Mouse (Mus musculus): ENCODE measurements at regions not wholly inside any gene's neighbourhood (a gene's known extent, or its start where the extent isn't known, plus 50 kb on each side); places are given as distances from the start of the nearest gene placed in this dataset.

DNA sequence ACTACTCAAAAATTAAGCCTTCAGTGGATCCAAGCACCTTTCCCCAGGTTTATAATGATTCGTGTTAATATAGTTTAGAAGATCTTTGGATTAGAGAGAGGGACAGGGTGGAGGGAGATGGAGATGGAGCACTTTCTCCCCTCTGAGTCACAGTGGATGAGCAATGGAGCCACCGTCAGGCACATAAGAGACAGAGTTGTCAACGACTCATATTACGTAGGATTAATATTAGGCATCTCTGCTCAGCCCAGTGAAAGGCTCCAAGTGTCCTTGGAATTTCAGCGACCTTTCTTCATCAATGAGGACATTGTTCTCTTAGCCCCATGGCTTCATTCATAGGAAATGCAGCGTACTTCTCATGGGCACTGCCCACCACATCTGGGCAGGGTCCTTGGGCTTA, 270.4 kb downstream of the Plpp3 start:
- 76% methylated on average over 6 of the region's 6 CpGs for WGBS
- no peak for ATAC-seq (ENCODE audit: low FRiP score)
- no peak for DNase-seq (ENCODE audit: low spot score)
- H3K9me3 ChIP-seq (ENCODE audit: control insufficient read depth, low read length), result no peaks in the 10 kb centered on the region
- H3K9ac ChIP-seq, result no peak overlapping the region
- H3K27me3 ChIP-seq (ENCODE audit: control insufficient read depth, insufficient read depth, low read length), result no peaks in the 10 kb centered on the region
- no peak overlapping the region for H3K4me3 ChIP-seq (replicated peaks; ENCODE audit: low read length)
- no peaks in the 10 kb centered on the region for H3K36me3 ChIP-seq (replicated peaks; ENCODE audit: control insufficient read depth, insufficient read depth)
- no peaks in the 10 kb centered on the region for H3K4me1 ChIP-seq (replicated peaks; ENCODE audit: control insufficient read depth, insufficient read depth, low read length)
- H3K4me2 ChIP-seq (replicated peaks), result no peak overlapping the region
- no peak overlapping the region for H3K27ac ChIP-seq

- Histone ChIP-seq H3K9me3 (ENCODE audit: control insufficient read depth, low read length) (no peaks in the 10 kb centered on the region), H3K36me3 (replicated peaks; ENCODE audit: control insufficient read depth, insufficient read depth) (no peaks in the 10 kb centered on the region), H3K9ac (no peak overlapping the region), H3K4me3 (replicated peaks; ENCODE audit: low read length) (no peak overlapping the region), H3K4me1 (replicated peaks; ENCODE audit: control insufficient read depth, insufficient read depth, low read length) (no peaks in the 10 kb centered on the region), H3K27ac (no peak overlapping the region), H3K4me2 (replicated peaks) (no peak overlapping the region), H3K27me3 (ENCODE audit: control insufficient read depth, insufficient read depth, low read length) (no peaks in the 10 kb centered on the region)
- 92% methylated on average over 6 of the region's 6 CpGs for WGBS
- ATAC-seq (ENCODE audit: low FRiP score) (no peak), DNase-seq (ENCODE audit: low spot score) (no peak)
These were observed 272.4 kb downstream of the Plpp3 start for GRCm38 (mm10) chr4:105429381-105430100.

DNA sequence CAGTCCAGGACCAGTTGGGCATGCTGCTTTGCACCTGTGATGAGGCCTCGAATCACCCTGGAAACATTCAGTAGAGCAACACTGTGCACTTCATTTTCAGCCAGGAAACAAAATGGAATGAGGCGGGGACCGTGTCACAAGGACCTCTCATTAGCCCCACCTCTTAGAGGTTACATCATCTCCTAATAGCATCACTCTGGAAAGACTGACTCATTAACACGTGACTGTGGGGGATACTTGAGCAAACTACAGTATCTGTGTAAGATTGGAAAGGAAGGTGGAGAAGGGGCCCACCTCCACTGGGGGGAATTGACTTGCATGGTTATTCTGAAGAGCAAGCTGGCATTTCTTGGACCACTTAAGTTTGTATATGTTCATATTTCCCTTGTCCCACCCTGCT, 275.3 kb downstream of the Plpp3 start:
- ATAC-seq (ENCODE audit: low FRiP score) (no peak), DNase-seq (ENCODE audit: low spot score) (no peak)
- no peak overlapping the region for H3K4me3 ChIP-seq (replicated peaks; ENCODE audit: low read length)
- WGBS, result 90% methylated on average over 4 of the region's 4 CpGs
- H3K36me3 ChIP-seq (replicated peaks; ENCODE audit: control insufficient read depth, insufficient read depth), result no peaks in the 10 kb centered on the region
- no peaks in the 10 kb centered on the region for H3K9me3 ChIP-seq (ENCODE audit: control insufficient read depth, low read length)
- no peaks in the 10 kb centered on the region for H3K27me3 ChIP-seq (ENCODE audit: control insufficient read depth, insufficient read depth, low read length)
- H3K9ac ChIP-seq, result no peak overlapping the region
- no peak overlapping the region for H3K4me2 ChIP-seq (replicated peaks)
- no peak overlapping the region for H3K27ac ChIP-seq
- no peaks in the 10 kb centered on the region for H3K4me1 ChIP-seq (replicated peaks; ENCODE audit: control insufficient read depth, insufficient read depth, low read length)

DNA sequence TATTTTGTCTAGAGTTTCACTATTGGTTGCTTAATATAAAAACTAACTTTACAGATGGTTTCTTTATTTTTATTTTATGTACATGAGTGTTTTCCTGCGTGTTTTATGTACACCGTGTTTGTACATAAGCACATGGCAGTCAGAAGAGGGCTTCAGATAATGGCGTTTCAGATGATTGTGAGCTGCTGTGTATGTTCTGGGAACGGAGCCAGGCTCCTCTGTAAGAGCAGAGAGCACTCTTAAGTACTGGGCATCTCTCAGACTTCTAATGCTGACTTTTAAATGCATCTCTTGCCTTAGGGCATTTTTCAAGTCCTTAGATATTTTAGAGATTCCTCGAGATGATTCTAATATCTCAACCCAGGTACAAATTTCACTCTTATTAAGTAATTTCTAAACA, 280.0 kb downstream of the Plpp3 start:
- Histone ChIP-seq H3K27ac (no peak overlapping the region), H3K9ac (no peak overlapping the region), H3K4me3 (replicated peaks; ENCODE audit: low read length) (no peak overlapping the region), H3K4me2 (replicated peaks) (no peak overlapping the region), H3K4me1 (replicated peaks; ENCODE audit: control insufficient read depth, insufficient read depth, low read length) (no peaks in the 10 kb centered on the region), H3K9me3 (ENCODE audit: control insufficient read depth, low read length) (no peaks in the 10 kb centered on the region), H3K36me3 (replicated peaks; ENCODE audit: control insufficient read depth, insufficient read depth) (no peaks in the 10 kb centered on the region), H3K27me3 (ENCODE audit: control insufficient read depth, insufficient read depth, low read length) (no peaks in the 10 kb centered on the region)
- peak; percentile 37 for DNase-seq (ENCODE audit: low spot score)
- ATAC-seq (ENCODE audit: low FRiP score), result no peak
- WGBS, result 70% methylated on average over 5 of the region's 5 CpGs

- no peak for DNase-seq (ENCODE audit: low spot score)
- Histone ChIP-seq H3K9me3 (ENCODE audit: control insufficient read depth, low read length) (no peaks in the 10 kb centered on the region), H3K9ac (no peak overlapping the region), H3K27me3 (ENCODE audit: control insufficient read depth, insufficient read depth, low read length) (no peaks in the 10 kb centered on the region), H3K4me1 (replicated peaks; ENCODE audit: control insufficient read depth, insufficient read depth, low read length) (no peaks in the 10 kb centered on the region), H3K4me3 (replicated peaks; ENCODE audit: low read length) (no peak overlapping the region), H3K4me2 (replicated peaks) (no peak overlapping the region), H3K27ac (no peak overlapping the region), H3K36me3 (replicated peaks; ENCODE audit: control insufficient read depth, insufficient read depth) (no peaks in the 10 kb centered on the region)
- 57% methylated on average over 11 of the region's 11 CpGs for WGBS
- no peak for ATAC-seq (ENCODE audit: low FRiP score)
These were observed 292.1 kb downstream of the Plpp3 start for GRCm38 (mm10) chr4:105449046-105449860.

DNA sequence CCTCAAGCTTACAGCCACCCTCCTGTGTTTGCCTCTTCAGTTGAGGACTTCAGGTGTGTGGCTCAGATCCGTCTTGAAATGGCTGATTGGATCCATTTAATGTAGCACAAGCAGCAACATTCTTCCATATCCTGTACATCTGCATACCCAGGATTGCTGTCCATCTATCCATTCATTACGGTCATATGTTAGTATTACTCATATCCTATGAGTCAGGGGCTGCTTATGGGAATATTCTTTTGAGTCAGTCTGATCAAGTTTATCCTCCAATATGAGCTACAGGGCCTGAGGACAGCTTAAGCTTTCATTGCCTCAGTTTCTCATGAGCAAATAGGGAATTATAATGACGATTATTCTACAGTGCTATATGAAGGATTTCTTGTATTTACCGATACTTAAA, 293.7 kb downstream of the Plpp3 start:
- Histone ChIP-seq H3K27me3 (ENCODE audit: control insufficient read depth, insufficient read depth, low read length) (no peaks in the 10 kb centered on the region), H3K4me1 (replicated peaks; ENCODE audit: control insufficient read depth, insufficient read depth, low read length) (no peaks in the 10 kb centered on the region), H3K27ac (no peak overlapping the region), H3K4me2 (replicated peaks) (no peak overlapping the region), H3K9ac (no peak overlapping the region), H3K36me3 (replicated peaks; ENCODE audit: control insufficient read depth, insufficient read depth) (no peaks in the 10 kb centered on the region), H3K4me3 (replicated peaks; ENCODE audit: low read length) (no peak overlapping the region), H3K9me3 (ENCODE audit: control insufficient read depth, low read length) (no peaks in the 10 kb centered on the region)
- WGBS, result 94% methylated on average over 4 of the region's 4 CpGs
- no peak for DNase-seq (ENCODE audit: low spot score)
- ATAC-seq (ENCODE audit: low FRiP score), result no peak

DNA sequence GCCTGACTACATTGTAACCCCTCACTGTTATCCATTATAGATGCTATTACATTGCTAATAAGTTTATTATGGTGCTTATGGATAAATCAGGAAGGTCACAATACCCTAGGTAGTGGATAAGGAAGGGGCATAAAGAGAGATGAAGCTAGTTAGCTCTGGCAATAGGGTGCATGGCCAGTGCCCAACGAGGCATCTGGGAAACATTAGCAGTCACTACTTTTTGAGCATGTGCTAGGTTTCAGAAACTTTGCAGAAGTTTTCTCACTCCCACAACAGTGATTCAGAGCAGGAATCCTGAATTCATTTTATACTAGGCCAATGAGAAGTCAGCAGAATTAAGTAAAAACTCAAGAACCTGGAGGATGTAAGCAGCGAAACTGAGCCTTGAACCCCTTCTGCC, 294.7 kb downstream of the Plpp3 start:
- Histone ChIP-seq H3K36me3 (replicated peaks; ENCODE audit: control insufficient read depth, insufficient read depth) (no peaks in the 10 kb centered on the region), H3K4me3 (replicated peaks; ENCODE audit: low read length) (no peak overlapping the region), H3K4me2 (replicated peaks) (no peak overlapping the region), H3K9me3 (ENCODE audit: control insufficient read depth, low read length) (no peaks in the 10 kb centered on the region), H3K9ac (no peak overlapping the region), H3K4me1 (replicated peaks; ENCODE audit: control insufficient read depth, insufficient read depth, low read length) (no peaks in the 10 kb centered on the region), H3K27me3 (ENCODE audit: control insufficient read depth, insufficient read depth, low read length) (no peaks in the 10 kb centered on the region), H3K27ac (no peak overlapping the region)
- ATAC-seq (ENCODE audit: low FRiP score) (no peak), DNase-seq (ENCODE audit: low spot score) (no peak)
- 97% methylated on average over 2 of the region's 2 CpGs for WGBS

- ATAC-seq (ENCODE audit: low FRiP score), result no peak
These were observed 299.9 kb downstream of the Plpp3 start for GRCm38 (mm10) chr4:105456955-105457621.

GRCm38 (mm10) chr4:105459991-105460688, 303.0 kb downstream of the Plpp3 start:
- no peak for DNase-seq (ENCODE audit: low spot score)

More at GRCm38 (mm10) chr4:105456955-105457621, 299.9 kb downstream of the Plpp3 start:
- H3K4me3 ChIP-seq (replicated peaks; ENCODE audit: low read length), result no peak overlapping the region
- no peaks in the 10 kb centered on the region for H3K4me1 ChIP-seq (replicated peaks; ENCODE audit: control insufficient read depth, insufficient read depth, low read length)
- DNase-seq (ENCODE audit: low spot score), result no peak
- no peaks in the 10 kb centered on the region for H3K27me3 ChIP-seq (ENCODE audit: control insufficient read depth, insufficient read depth, low read length)
- H3K4me2 ChIP-seq (replicated peaks), result no peak overlapping the region
- no peaks in the 10 kb centered on the region for H3K36me3 ChIP-seq (replicated peaks; ENCODE audit: control insufficient read depth, insufficient read depth)
- 73% methylated on average over 11 of the region's 11 CpGs for WGBS
- no peak overlapping the region for H3K9ac ChIP-seq
- H3K9me3 ChIP-seq (ENCODE audit: control insufficient read depth, low read length), result no peaks in the 10 kb centered on the region
- 0 out of 2 replicates have a peak overlapping the region, but pooled peaks have one; percentile 9 for H3K27ac ChIP-seq

More at GRCm38 (mm10) chr4:105459991-105460688, 303.0 kb downstream of the Plpp3 start:
- H3K4me3 ChIP-seq (replicated peaks; ENCODE audit: low read length), result no peak overlapping the region
- no peak for ATAC-seq (ENCODE audit: low FRiP score)
- H3K4me1 ChIP-seq (replicated peaks; ENCODE audit: control insufficient read depth, insufficient read depth, low read length), result no peaks in the 10 kb centered on the region
- H3K36me3 ChIP-seq (replicated peaks; ENCODE audit: control insufficient read depth, insufficient read depth), result no peaks in the 10 kb centered on the region
- H3K9me3 ChIP-seq (ENCODE audit: control insufficient read depth, low read length), result no peaks in the 10 kb centered on the region
- no peak overlapping the region for H3K4me2 ChIP-seq (replicated peaks)
- H3K27me3 ChIP-seq (ENCODE audit: control insufficient read depth, insufficient read depth, low read length), result no peaks in the 10 kb centered on the region
- no peak overlapping the region for H3K9ac ChIP-seq
- 82% methylated on average over 3 of the region's 3 CpGs for WGBS
- H3K27ac ChIP-seq, result no peak overlapping the region

All from hindbrain, embryonic 14.5 days (tissue).